Mouse (Mus musculus) CH12.LX (cell line): ENCODE measurements around the gene Gls. TPM values are rescaled to one million over a fixed set of nuclear protein-coding genes. Genes with fewer than 3 reads are reported as not detected.

Source experiments
- DNase-seq: peaks from one replicate; pipeline ENCODE4 v3.0.0-alpha.2; 2013; ENCODE audit errors: extremely low read depth
- H3K27ac ChIP-seq: 2 replicates; pipeline ENCODE4 v1.5.1; 2012; ENCODE audit warnings: low read depth, mild to moderate bottlenecking, control low read depth, moderate library complexity; ENCODE audit not compliant: insufficient read depth
- H3K27me3 ChIP-seq: replicated peaks from 2 replicates; pipeline ENCODE3; 2012; ENCODE audit warnings: inconsistent platforms
- H3K36me3 ChIP-seq, 2 experiments: replicated peaks in 1 of 2; 2 replicates each; pipeline versions ENCODE3 to v1.6.1; 2012; ENCODE audit warnings: inconsistent platforms in 1 of 2, low read length in 1 of 2, mild to moderate bottlenecking in 1 of 2, mixed read lengths in 1 of 2, moderate library complexity in 1 of 2; ENCODE audit not compliant: control insufficient read depth in 1 of 2, insufficient read depth in 1 of 2
- H3K4me1 ChIP-seq, 2 experiments: 2 replicates each; pipeline ENCODE4 v1.6.1; 2012; ENCODE audit warnings: inconsistent platforms in 1 of 2, moderate library complexity in 1 of 2; ENCODE audit not compliant: insufficient read depth in 2 of 2, control insufficient read depth in 1 of 2
- H3K4me2 ChIP-seq: 2 replicates; pipeline ENCODE4 v1.6.1; 2012; ENCODE audit warnings: low read depth, mild to moderate bottlenecking, control low read depth; ENCODE audit not compliant: poor library complexity, insufficient read depth, severe bottlenecking
- H3K4me3 ChIP-seq, 3 experiments: fragments of 150-350 bp in 1 of 3; sonication (generic) in 1 of 3; replicated peaks in 1 of 3; 2 replicates each; pipeline versions ENCODE3 to v1.5.1; 2011 to 2012; ENCODE audit warnings: low read depth in 2 of 3, low read length in 2 of 3, mild to moderate bottlenecking in 2 of 3, moderate library complexity in 2 of 3, control low read depth in 1 of 3, improper control_type of control experiment in 1 of 3, inconsistent platforms in 1 of 3, mixed read lengths in 1 of 3; ENCODE audit not compliant: poor library complexity in 1 of 3
- H3K79me2 ChIP-seq: replicated peaks from 2 replicates; pipeline ENCODE4 v1.6.1; 2012; ENCODE audit warnings: mild to moderate bottlenecking, moderate library complexity; ENCODE audit not compliant: control insufficient read depth, poor library complexity, insufficient read depth, severe bottlenecking; ENCODE audit errors: extremely low read depth
- H3K9ac ChIP-seq: 2 replicates; pipeline ENCODE4 v1.6.1; 2012; ENCODE audit warnings: low read depth, mild to moderate bottlenecking, control low read depth, moderate library complexity; ENCODE audit not compliant: insufficient read depth
- H3K9me3 ChIP-seq: replicated peaks from 2 replicates; pipeline ENCODE3; 2012; ENCODE audit warnings: low read length, inconsistent platforms, mixed read lengths
- CHD1 ChIP-seq: IDR thresholded peaks from 2 replicates; pipeline ENCODE4 v1.6.1; 2012; ENCODE audit warnings: low read depth, low read length, improper control_type of control experiment, inconsistent platforms
- CTCF ChIP-seq, 2 experiments: IDR thresholded peaks in 1 of 2; conservative IDR thresholded peaks in 1 of 2; 2 replicates each; pipeline ENCODE4 v1.5.1; 2011 to 2012; ENCODE audit warnings: low read depth in 2 of 2, low read length in 2 of 2, improper control_type of control experiment in 1 of 2, inconsistent platforms in 1 of 2, mild to moderate bottlenecking in 1 of 2, moderate library complexity in 1 of 2
- E2F4 ChIP-seq: IDR thresholded peaks from 2 replicates; pipeline ENCODE4 v1.6.1; 2011; ENCODE audit warnings: low read depth, low read length, improper control_type of control experiment; ENCODE audit not compliant: insufficient replicate concordance
- ELF1 ChIP-seq: IDR thresholded peaks from 2 replicates; pipeline ENCODE4 v1.6.1; 2014; ENCODE audit warnings: low read depth, mild to moderate bottlenecking, inconsistent platforms, low read length, improper control_type of control experiment
- IRF4 ChIP-seq: IDR thresholded peaks from 2 replicates; pipeline ENCODE4 v1.6.1; 2014; ENCODE audit warnings: low read depth, mild to moderate bottlenecking, inconsistent platforms, low read length, improper control_type of control experiment
- MEF2A ChIP-seq: IDR thresholded peaks from 2 replicates; pipeline ENCODE4 v1.6.1; 2014; ENCODE audit warnings: low read depth, mild to moderate bottlenecking, inconsistent platforms, low read length, improper control_type of control experiment, borderline replicate concordance
- MXI1 ChIP-seq: IDR thresholded peaks from 2 replicates; pipeline ENCODE4 v1.6.1; 2011; ENCODE audit warnings: mild to moderate bottlenecking, low read depth, low read length, improper control_type of control experiment
- POLR2A ChIP-seq: IDR thresholded peaks from 2 replicates; pipeline ENCODE4 v1.6.1; 2011; ENCODE audit warnings: low read depth, mild to moderate bottlenecking, improper control_type of control experiment, low read length
- POLR2AphosphoS2 ChIP-seq: IDR thresholded peaks from 2 replicates; pipeline ENCODE4 v1.6.1; 2011; ENCODE audit warnings: low read depth, low read length, improper control_type of control experiment
- RAD21 ChIP-seq: IDR thresholded peaks from 2 replicates; pipeline ENCODE4 v1.6.1; 2011; ENCODE audit warnings: low read depth, mild to moderate bottlenecking, low read length, improper control_type of control experiment, moderate library complexity
- SIN3A ChIP-seq: IDR thresholded peaks from 2 replicates; pipeline ENCODE4 v1.6.1; 2012; ENCODE audit warnings: low read length, improper control_type of control experiment, inconsistent platforms
- USF1 ChIP-seq: IDR thresholded peaks from 2 replicates; pipeline ENCODE4 v1.6.1; 2014; ENCODE audit warnings: low read depth, mild to moderate bottlenecking, inconsistent platforms, low read length, improper control_type of control experiment
- dilution Hi-C: fragments of 300-500 bp; cut with MboI; formaldehyde crosslinking; loops from 2 replicates; pipeline ENCODE4 v1.14.3; 2020; ENCODE audit warnings: low sequenced_read_pairs; ENCODE audit not compliant: extremely low pct_unique_long_range_greater_than_20kb, extremely low pct_ligation_motif_present
- in situ Hi-C: fragments of 300-500 bp; cut with MboI; formaldehyde crosslinking; loops from 3 replicates; pipeline ENCODE4 v1.14.3; 2019; ENCODE audit warnings: low sequenced_read_pairs, low pct_ligation_motif_present, low pct_unique_long_range_greater_than_20kb, mixed read lengths
- polyA plus RNA-seq: library from polyadenylated mRNA; unstranded; fragments of >175 nt; gene quantifications from 2 replicates; pipeline ENCODE4 v1.2.1, GENCODE M21; 2012; ENCODE audit warnings: low read depth; ENCODE audit not compliant: insufficient read length
- total RNA-seq, 2 experiments: library from RNA; depleted of rRNA; stranded (reverse); fragments of 300-350 nt in 1 of 2; fragments of >200 nt in 1 of 2; gene quantifications; 2 replicates each; pipeline ENCODE4 v1.2.3; 2012 to 2014

Gene Gls
- total and polyA plus RNA-seq, 3 experiments: 107 to 182 (median 150) TPM

GRCm38 (mm10) chr1:52264290-52264689 lies 31.3 kb upstream of the Gls start:
- in situ Hi-C loops: no loop called here

GRCm38 (mm10) chr1:52260354-52261090 lies 27.5 kb upstream of the Gls start:
- Histone ChIP-seq H3K36me3 (no peaks in the 10 kb centered on the region), H3K4me1 (no peaks in the 10 kb centered on the region), H3K4me2 (no peak overlapping the region), H3K27me3 (no peaks in the 10 kb centered on the region), H3K9ac (no peak overlapping the region), H3K27ac (no peak overlapping the region), H3K79me2 (no peaks in the 10 kb centered on the region), H3K9me3 (no peaks in the 10 kb centered on the region), H3K4me3 (no peak overlapping the region)
- TF ChIP-seq E2F4 (no peak), USF1 (no peak), CHD1 (no peak)
- dilution Hi-C loops (no loop called here), in situ Hi-C loops (no loop called here)
- DNase-seq: no peak

More at GRCm38 (mm10) chr1:52264290-52264689, 31.3 kb upstream of the Gls start:
- Histone ChIP-seq H3K9me3 (no peaks in the 10 kb centered on the region), H3K4me2 (no peak overlapping the region), H3K9ac (no peak overlapping the region), H3K27ac (no peak overlapping the region), H3K4me3 (no peak overlapping the region), H3K27me3 (no peaks in the 10 kb centered on the region), H3K36me3 (no peaks in the 10 kb centered on the region), H3K4me1 (no peaks in the 10 kb centered on the region), H3K79me2 (no peaks in the 10 kb centered on the region)
- no peak for DNase-seq
- TF ChIP-seq CTCF (conservative IDR thresholded peaks at IDR 0.05 in 1 of 2, IDR thresholded peaks at IDR 0.05 in 1 of 2; ENCODE audit: low read depth in 2 of 2, low read length in 2 of 2): no peak
- dilution Hi-C loops: no loop called here

GRCm38 (mm10) chr1:52258006-52258749 lies 25.1 kb upstream of the Gls start:
- dilution Hi-C loops: no loop called here
- no peak overlapping the region for H3K9ac ChIP-seq

More at GRCm38 (mm10) chr1:52258006-52258749, 25.1 kb upstream of the Gls start:
- DNase-seq: no peak
- H3K4me3 ChIP-seq: no peak overlapping the region
- no peaks in the 10 kb centered on the region for H3K36me3 ChIP-seq
- in situ Hi-C loops: no loop called here
- no peak overlapping the region for H3K4me2 ChIP-seq
- H3K4me1 ChIP-seq: peaks cover 0 to 2% of the 10 kb centered on the region in 2 experiments; a peak in 1 of 4 replicates
- no peaks in the 10 kb centered on the region for H3K9me3 ChIP-seq
- H3K27me3 ChIP-seq: no peaks in the 10 kb centered on the region
- no peak overlapping the region for H3K27ac ChIP-seq
- H3K79me2 ChIP-seq: no peaks in the 10 kb centered on the region
- TF ChIP-seq ELF1 (no peak), MXI1 (no peak), POLR2A (no peak), IRF4 (no peak), MEF2A (no peak), POLR2AphosphoS2 (no peak), RAD21 (no peak), SIN3A (no peak)
- TF ChIP-seq, all 38 proteins: peak for 0
